Mouse (Mus musculus): ENCODE measurements around the gene Ubb.

Ubb gene

DNA sequence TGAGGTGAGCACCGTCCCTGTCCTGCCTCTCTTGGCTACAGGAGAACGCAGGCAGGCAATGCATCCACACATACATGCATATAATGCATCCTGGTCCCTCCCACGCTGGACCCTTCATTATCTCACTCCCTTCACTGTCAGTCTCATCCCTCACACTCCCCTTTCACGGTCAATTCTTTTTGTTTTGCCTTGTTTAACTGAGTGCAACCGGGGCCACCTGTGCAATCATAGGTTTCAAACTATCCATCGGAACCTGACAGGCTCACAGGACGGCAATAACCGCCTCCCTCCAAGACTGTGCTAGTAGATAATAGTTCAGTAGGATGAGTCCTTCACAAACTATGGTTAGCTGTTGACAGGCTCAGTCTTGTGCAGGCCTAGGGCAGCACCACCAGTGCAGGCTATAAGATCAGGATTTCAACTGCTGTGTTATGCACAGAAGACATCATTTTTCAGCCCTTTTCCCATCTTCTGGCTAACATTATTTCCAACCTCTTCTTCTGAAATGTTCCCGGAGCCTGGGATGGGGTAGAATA, 33.8 kb downstream of the Ubb start:
- DNase-seq (ENCODE audit: low spot score in 2 of 2) = no peak

DNA sequence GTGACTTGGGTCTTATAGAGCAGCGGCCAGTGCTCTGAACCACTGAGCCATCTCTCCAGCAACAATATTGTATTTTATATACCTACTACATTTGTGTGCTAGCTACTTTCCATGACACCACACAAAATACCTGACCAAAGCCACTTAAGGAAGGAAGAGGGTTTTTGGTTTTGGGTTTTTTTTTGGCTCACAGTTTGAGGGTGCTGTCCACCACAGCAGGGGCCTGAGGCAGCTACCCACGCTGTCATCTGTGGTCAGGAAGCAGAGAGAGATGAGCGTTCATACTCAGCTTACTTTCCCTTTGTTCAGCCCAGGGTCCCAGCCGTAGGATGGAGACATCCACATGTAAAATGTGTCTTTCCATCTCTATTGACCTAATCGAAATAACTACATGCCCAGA, 36.1 kb downstream of the Ubb start:
- no peak for DNase-seq (ENCODE audit: low spot score in 2 of 2)

DNA sequence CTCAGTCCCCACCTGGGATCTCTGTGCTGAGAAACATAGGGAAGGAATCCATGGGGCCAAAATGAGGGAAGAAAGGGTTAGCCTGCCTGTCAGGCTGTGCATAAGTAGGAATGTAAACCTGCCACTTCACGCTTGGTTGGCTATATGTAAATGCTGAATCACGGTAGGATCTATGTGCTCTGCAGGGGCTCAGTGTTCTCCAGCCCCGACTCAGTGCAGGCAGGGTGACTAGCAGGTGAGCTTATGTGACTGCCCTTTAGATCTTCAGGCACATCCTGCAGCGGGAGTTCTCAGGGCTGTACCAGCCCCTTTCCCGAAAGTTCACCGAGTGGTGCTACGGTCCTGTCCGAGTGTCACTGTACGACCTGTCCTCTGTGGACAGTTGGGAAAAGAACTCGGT, 38.4 kb downstream of the Ubb start:
- DNase-seq (ENCODE audit: low spot score in 2 of 2) = no peak

DNA sequence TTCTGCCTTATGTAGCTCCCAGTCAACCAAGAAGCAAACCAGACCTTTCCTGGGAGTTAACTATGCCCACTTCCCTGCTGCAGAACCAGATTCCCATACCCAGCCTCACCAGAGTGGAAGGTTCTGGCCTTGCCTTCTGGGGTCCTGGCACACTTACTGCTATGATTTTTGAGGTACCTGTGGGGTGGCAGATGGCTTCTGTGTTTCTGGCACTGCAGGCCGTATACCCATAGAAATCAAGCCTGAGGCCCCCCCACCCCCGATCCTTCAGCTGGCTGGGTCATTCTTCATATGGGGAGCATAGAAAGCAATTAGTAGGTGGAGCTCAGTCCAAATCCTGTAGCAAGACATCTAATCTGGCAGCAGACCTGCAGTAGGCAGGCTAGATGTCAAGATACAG, 40.1 kb downstream of the Ubb start:
- no peak for DNase-seq (ENCODE audit: low spot score in 2 of 2)

GRCm38 (mm10) chr11:62591904-62592575, 41.1 kb downstream of the Ubb start:
- DNase-seq (ENCODE audit: low spot score in 2 of 2) = no peak

DNA sequence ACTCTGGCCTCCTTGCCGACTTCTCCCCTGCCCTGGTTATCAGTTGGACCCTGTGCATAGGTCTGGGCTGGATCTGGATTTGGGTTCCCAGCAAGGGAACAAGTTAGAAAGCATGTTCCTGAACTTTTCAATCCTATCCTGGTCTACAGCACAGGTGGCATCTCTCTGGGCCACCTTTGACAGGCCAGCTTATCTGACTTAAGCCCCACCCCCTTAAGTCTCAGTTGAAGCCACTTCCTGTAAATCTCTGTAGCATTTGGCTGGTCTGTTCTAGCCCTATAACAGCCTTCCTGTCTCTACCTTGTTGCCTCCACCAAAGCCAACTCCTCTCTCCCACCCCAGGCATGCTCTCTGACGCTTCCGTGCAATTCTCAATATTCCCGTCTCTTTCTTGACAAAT, 47.6 kb downstream of the Ubb start:
- DNase-seq (ENCODE audit: low spot score in 2 of 2) = no peak

DNA sequence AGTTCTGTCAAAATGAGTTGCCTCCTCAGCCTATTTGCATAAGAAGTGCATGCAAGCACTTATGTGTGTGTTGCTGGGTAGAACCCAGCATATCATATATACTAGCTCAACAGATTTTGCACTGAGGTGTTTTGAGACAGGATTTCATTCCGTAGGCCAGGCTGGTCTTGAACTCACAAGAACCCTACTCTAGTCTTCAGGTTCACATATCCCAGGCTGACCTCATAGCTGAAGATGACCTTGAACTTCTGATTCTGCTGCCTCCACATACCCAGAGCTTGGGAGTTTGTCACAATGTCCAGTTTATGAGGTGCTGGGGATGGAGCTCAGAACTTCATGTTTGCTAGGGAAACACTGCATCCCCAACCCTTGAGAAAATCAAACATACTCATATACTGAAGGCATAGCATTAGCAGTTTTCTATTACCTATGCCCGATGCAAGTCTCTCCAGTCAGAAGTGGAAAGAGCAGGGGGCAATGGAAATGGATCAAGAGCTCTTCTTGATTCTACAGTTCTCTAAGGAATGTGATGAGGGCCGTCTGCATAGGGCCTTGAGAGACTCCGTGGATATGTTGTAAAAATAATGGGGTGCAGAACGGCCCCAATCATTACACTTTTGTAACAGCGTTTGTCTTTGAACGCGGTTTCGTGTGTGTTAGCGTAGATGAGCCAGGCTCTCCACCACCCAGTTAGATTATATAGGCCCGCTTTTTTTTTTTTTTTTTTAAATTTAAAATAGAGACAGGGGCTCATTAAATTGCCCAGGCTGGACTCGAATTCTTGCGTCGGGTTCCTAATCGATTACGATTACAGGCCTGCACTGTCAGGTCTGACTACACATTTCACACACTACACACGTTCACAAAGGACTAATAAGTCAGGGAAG, 51.0 kb downstream of the Ubb start:
- no peak for DNase-seq (ENCODE audit: low spot score in 2 of 2)

Measured in right cerebral cortex, adult 2 months (tissue).